Mouse (Mus musculus) adrenal gland, adult 2 months (tissue): Measurements from ENCODE around the gene Hist1h2bk. TPM values are rescaled to one million over a fixed set of nuclear protein-coding genes. Genes with fewer than 3 reads are reported as not detected.

ENCODE experiments used
- microRNA-seq, 2 experiments: library from miRNA; unstranded; fragments of <30 nt; microRNA quantifications; one replicate each; pipeline ENCODE4 v1.2.0; 2021
- polyA plus RNA-seq: library from polyadenylated mRNA; depleted of rRNA; stranded (reverse); fragments of >200 nt; gene quantifications from 2 replicates; pipeline ENCODE4 v1.2.3, GENCODE M21; 2012; rRNA removed
- total RNA-seq, 2 experiments: library from RNA; stranded (reverse); gene quantifications; 2 replicates each; pipeline ENCODE4 v1.2.3; 2021

The Hist1h2bk gene
- total and polyA plus RNA-seq, 3 experiments, result 1.9 to 48.0 (median 27.4) TPM

Small RNA genes lying within 50 kb of the gene (microRNA-seq; reads per million reads assigned to microRNA genes)
- 0 reads per million in 2 experiments for gene Gm26300
- 0 reads per million in 2 experiments for gene Gm44390
- 0 reads per million in 2 experiments for gene Gm44486

Other genes starting within 250 kb of the Hist1h2bk start
- 1 to 10 TPM; 3.4 to 4.6 TPM for gene Hist1h2an, start 248.7 kb upstream of the Hist1h2bk start, total RNA-seq
- gene Hist1h2an, start 248.7 kb upstream of the Hist1h2bk start, polyA plus RNA-seq, result 4.2 TPM in 1 of 2 replicates, not detected in the other
- gene Hist1h2bp, start 248.4 kb upstream of the Hist1h2bk start, total RNA-seq, result 10 to 100 TPM in 1 of 2 experiments, 1 to 10 TPM in 1; 8.5 to 10.7 TPM
- 1.6 TPM in 1 of 2 replicates, not detected in the other for gene Hist1h2bp, start 248.4 kb upstream of the Hist1h2bk start, polyA plus RNA-seq
- 10 to 100 TPM; 35.5 to 55.7 TPM for gene Hist1h2bq, start 225.7 kb upstream of the Hist1h2bk start, total RNA-seq
- gene Hist1h2bq, start 225.7 kb upstream of the Hist1h2bk start, polyA plus RNA-seq, result 13.1 and 16.6 TPM in 2 replicates
- gene Hist1h2ao, start 225.4 kb upstream of the Hist1h2bk start, total RNA-seq, result 10 to 100 TPM; 16.1 to 19.4 TPM
- not detected in 2 replicates for gene Hist1h2ao, start 225.4 kb upstream of the Hist1h2bk start, polyA plus RNA-seq
- gene Hist1h4m, start 224.1 kb upstream of the Hist1h2bk start, total RNA-seq, result 100 to 1,000 TPM; 165 to 190 TPM
- 4.5 TPM in 1 of 2 replicates, not detected in the other for gene Hist1h4m, start 224.1 kb upstream of the Hist1h2bk start, polyA plus RNA-seq
- 10 to 100 TPM; 22.2 to 52.8 TPM for gene Hist1h4n, start 203.7 kb upstream of the Hist1h2bk start, total RNA-seq
- 4.1 and 6.6 TPM in 2 replicates for gene Hist1h4n, start 203.7 kb upstream of the Hist1h2bk start, polyA plus RNA-seq
- gene Hist1h2ap, start 202.4 kb upstream of the Hist1h2bk start, total RNA-seq, result 10 to 100 TPM; 24.8 to 29.8 TPM
- gene Hist1h2ap, start 202.4 kb upstream of the Hist1h2bk start, polyA plus RNA-seq, result 126 and 141 TPM in 2 replicates
- gene Hist1h2br, start 202.1 kb upstream of the Hist1h2bk start, total RNA-seq, result 10 to 100 TPM; 36.5 to 55.8 TPM
- 12.6 and 15.9 TPM in 2 replicates for gene Hist1h2br, start 202.1 kb upstream of the Hist1h2bk start, polyA plus RNA-seq
- 1 to 10 TPM; 1.7 to 1.9 TPM for gene Zfp184, start 90.8 kb upstream of the Hist1h2bk start, total RNA-seq
- gene Zfp184, start 90.8 kb upstream of the Hist1h2bk start, polyA plus RNA-seq, result 0.26 and 0.35 TPM in 2 replicates
- gene Pom121l2, start 54.7 kb upstream of the Hist1h2bk start, total RNA-seq, result not detected
- gene Pom121l2, start 54.7 kb upstream of the Hist1h2bk start, polyA plus RNA-seq, result not detected in 2 replicates
- under 1 TPM in 1 of 2 experiments, not detected in 1; 0.61 TPM for gene Prss16, start 26.1 kb upstream of the Hist1h2bk start, total RNA-seq
- 0.35 and 1.0 TPM in 2 replicates for gene Prss16, start 26.1 kb upstream of the Hist1h2bk start, polyA plus RNA-seq
- gene Hist1h2ah, start 302 bp upstream of the Hist1h2bk start, total RNA-seq, result 10 to 100 TPM; 14.2 to 18.9 TPM
- gene Hist1h2ah, start 302 bp upstream of the Hist1h2bk start, polyA plus RNA-seq, result 1.0 and 16.0 TPM in 2 replicates
- 10 to 100 TPM; 48.5 to 52.2 TPM for gene Hist1h4i, start 5.5 kb downstream of the Hist1h2bk start, total RNA-seq
- gene Hist1h4i, start 5.5 kb downstream of the Hist1h2bk start, polyA plus RNA-seq, result 11.4 and 12.7 TPM in 2 replicates
- gene Hist1h2ag, start 7.1 kb downstream of the Hist1h2bk start, total RNA-seq, result 10 to 100 TPM; 14.1 to 18.2 TPM
- 0.45 TPM in 1 of 2 replicates, not detected in the other for gene Hist1h2ag, start 7.1 kb downstream of the Hist1h2bk start, polyA plus RNA-seq
- 10 to 100 TPM; 14.1 to 18.8 TPM for gene Hist1h2bj, start 7.3 kb downstream of the Hist1h2bk start, total RNA-seq
- 2.3 and 2.8 TPM in 2 replicates for gene Hist1h2bj, start 7.3 kb downstream of the Hist1h2bk start, polyA plus RNA-seq
- not detected for gene Vmn1r188, start 48.6 kb downstream of the Hist1h2bk start, total RNA-seq
- gene Vmn1r188, start 48.6 kb downstream of the Hist1h2bk start, polyA plus RNA-seq, result not detected in 2 replicates
- not detected for gene Vmn1r189, start 70.0 kb downstream of the Hist1h2bk start, total RNA-seq
- not detected in 2 replicates for gene Vmn1r189, start 70.0 kb downstream of the Hist1h2bk start, polyA plus RNA-seq
- gene Vmn1r191, start 148.1 kb downstream of the Hist1h2bk start, total RNA-seq, result not detected
- gene Vmn1r191, start 148.1 kb downstream of the Hist1h2bk start, polyA plus RNA-seq, result not detected in 2 replicates
- not detected for gene Vmn1r192, start 155.3 kb downstream of the Hist1h2bk start, total RNA-seq
- gene Vmn1r192, start 155.3 kb downstream of the Hist1h2bk start, polyA plus RNA-seq, result not detected in 2 replicates
- gene Vmn1r193, start 187.3 kb downstream of the Hist1h2bk start, total RNA-seq, result not detected
- not detected in 2 replicates for gene Vmn1r193, start 187.3 kb downstream of the Hist1h2bk start, polyA plus RNA-seq
- not detected for gene Vmn1r194, start 208.3 kb downstream of the Hist1h2bk start, total RNA-seq
- gene Vmn1r194, start 208.3 kb downstream of the Hist1h2bk start, polyA plus RNA-seq, result not detected in 2 replicates
- gene Vmn1r195, start 234.7 kb downstream of the Hist1h2bk start, total RNA-seq, result not detected
- gene Vmn1r195, start 234.7 kb downstream of the Hist1h2bk start, polyA plus RNA-seq, result not detected in 2 replicates